Mouse (Mus musculus) heart, postnatal 0 days (tissue): Measurements from ENCODE around the gene Pla1a. TPM values are rescaled to one million over a fixed set of nuclear protein-coding genes. Genes with fewer than 3 reads are reported as not detected.

Source experiments
- ATAC-seq: fragments of 200-750 bp; cut with Nextera tagmentation; 2 replicates; pipeline ENCODE4 v1.8.0; 2017; ENCODE audit warnings: low read depth, moderate number of reproducible peaks, moderate library complexity; ENCODE audit not compliant: insufficient read depth
- DNase-seq: peaks from one replicate; pipeline ENCODE4 v3.0.0-alpha.2; 2016; ENCODE audit warnings: low spot score
- H3K27ac ChIP-seq: fragments of 300-500 bp; sonication (generic); 2 replicates; pipeline ENCODE4 v1.5.1; 2014; ENCODE audit warnings: low read depth, mild to moderate bottlenecking
- H3K27me3 ChIP-seq: fragments of 300-500 bp; sonication (generic); 2 replicates; pipeline ENCODE4 v1.6.1; 2014; ENCODE audit warnings: low read length, mixed read lengths; ENCODE audit not compliant: control insufficient read depth, insufficient read depth
- H3K36me3 ChIP-seq: fragments of 300-500 bp; sonication (generic); replicated peaks from 2 replicates; pipeline ENCODE4 v1.6.1; 2014; ENCODE audit warnings: low read length, mixed read lengths; ENCODE audit not compliant: control insufficient read depth, insufficient read depth
- H3K4me1 ChIP-seq: fragments of 300-500 bp; sonication (generic); 2 replicates; pipeline ENCODE4 v1.6.1; 2014; ENCODE audit warnings: antibody characterized with exemption; ENCODE audit not compliant: control insufficient read depth, insufficient read depth
- H3K4me2 ChIP-seq: fragments of 300-500 bp; sonication (generic); 2 replicates; pipeline ENCODE4 v1.6.1; 2014; ENCODE audit warnings: low read depth, mild to moderate bottlenecking, low read length, moderate library complexity
- H3K4me3 ChIP-seq: fragments of 300-500 bp; sonication (generic); 2 replicates; pipeline ENCODE4 v1.5.1; 2014; ENCODE audit warnings: low read depth, low read length
- H3K9ac ChIP-seq: fragments of 300-500 bp; sonication (generic); replicated peaks from 2 replicates; pipeline ENCODE4 v1.6.1; 2014; ENCODE audit warnings: low read depth, low read length, mixed read lengths
- H3K9me3 ChIP-seq: fragments of 300-500 bp; sonication (generic); replicated peaks from 2 replicates; pipeline ENCODE4 v1.6.1; 2016; ENCODE audit warnings: low read length; ENCODE audit not compliant: control insufficient read depth
- CTCF ChIP-seq: IDR thresholded peaks from 2 replicates; pipeline ENCODE4 v1.5.1; 2016; ENCODE audit warnings: antibody characterized with exemption, control low read depth, low read depth
- EP300 ChIP-seq: IDR thresholded peaks from 2 replicates; pipeline ENCODE4 v1.6.1; 2016; ENCODE audit warnings: antibody characterized with exemption, low read depth
- WGBS: fragments of 180-500 bp; shearing (Covaris S2); extraction: QIAGEN DNeasy Blood & Tissue Kit; methylation state at CpG from one replicate; pipeline ENCODE4 v1.1.7; 2014; 5-methylcytosine and 5-hydroxymethylcytosine counted together
- polyA plus RNA-seq: library from polyadenylated mRNA; unstranded; fragments of >200 nt; fragmentation: Nextera tagmentation; extraction: Ambion mirVana; gene quantifications from 2 replicates; pipeline ENCODE4 v1.2.1, GENCODE M21; 2015
- total RNA-seq: library from RNA; depleted of rRNA; stranded (reverse); fragments of >200 nt; gene quantifications from 2 replicates; pipeline ENCODE4 v1.2.3, GENCODE M21; 2014; ENCODE audit warnings: low replicate concordance

Gene Pla1a
- total and polyA plus RNA-seq, 2 experiments from 2014 or later: 4.9 to 13.4 TPM

DNA sequence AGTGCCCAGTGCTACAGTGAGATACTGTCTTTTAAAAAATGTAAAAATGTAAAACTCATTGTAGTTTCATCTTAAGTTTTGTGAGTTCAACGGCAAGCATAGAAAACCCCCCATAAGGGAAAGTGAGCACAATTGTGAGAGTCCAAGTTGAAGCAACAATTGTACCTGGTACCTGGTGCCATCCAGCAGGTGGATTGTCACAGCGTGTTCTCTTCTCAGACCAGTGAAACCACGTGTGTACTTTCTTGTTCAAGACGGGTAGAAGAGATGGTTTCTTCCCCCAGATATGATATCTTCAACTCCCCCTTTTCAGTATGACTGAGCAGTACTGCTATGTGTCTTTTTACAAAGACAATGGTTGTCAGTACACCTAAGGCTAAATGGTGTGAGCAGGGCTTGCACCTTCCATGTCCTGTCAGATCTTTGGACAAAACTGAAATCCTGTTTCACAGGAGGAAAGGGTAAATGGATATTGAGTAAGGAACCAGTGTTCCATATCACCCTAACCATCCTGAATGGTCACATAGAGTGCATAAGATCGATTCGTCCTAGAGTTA, 74.6 kb downstream of the Pla1a start:
- H3K4me3 ChIP-seq: no peak overlapping the region
- WGBS: 84% methylated on average over 6 of the region's 6 CpGs
- H3K27ac ChIP-seq: no peak overlapping the region
- H3K9me3 ChIP-seq: no peaks in the 10 kb centered on the region
- no peak overlapping the region for H3K9ac ChIP-seq
- ATAC-seq (no peak), DNase-seq (no peak)
- H3K4me2 ChIP-seq: no peak overlapping the region
- no peaks in the 10 kb centered on the region for H3K27me3 ChIP-seq
- TF ChIP-seq CTCF (no peak), EP300 (no peak)
- H3K4me1 ChIP-seq: peaks cover 29% of the 10 kb centered on the region
- H3K36me3 ChIP-seq: no peaks in the 10 kb centered on the region

DNA sequence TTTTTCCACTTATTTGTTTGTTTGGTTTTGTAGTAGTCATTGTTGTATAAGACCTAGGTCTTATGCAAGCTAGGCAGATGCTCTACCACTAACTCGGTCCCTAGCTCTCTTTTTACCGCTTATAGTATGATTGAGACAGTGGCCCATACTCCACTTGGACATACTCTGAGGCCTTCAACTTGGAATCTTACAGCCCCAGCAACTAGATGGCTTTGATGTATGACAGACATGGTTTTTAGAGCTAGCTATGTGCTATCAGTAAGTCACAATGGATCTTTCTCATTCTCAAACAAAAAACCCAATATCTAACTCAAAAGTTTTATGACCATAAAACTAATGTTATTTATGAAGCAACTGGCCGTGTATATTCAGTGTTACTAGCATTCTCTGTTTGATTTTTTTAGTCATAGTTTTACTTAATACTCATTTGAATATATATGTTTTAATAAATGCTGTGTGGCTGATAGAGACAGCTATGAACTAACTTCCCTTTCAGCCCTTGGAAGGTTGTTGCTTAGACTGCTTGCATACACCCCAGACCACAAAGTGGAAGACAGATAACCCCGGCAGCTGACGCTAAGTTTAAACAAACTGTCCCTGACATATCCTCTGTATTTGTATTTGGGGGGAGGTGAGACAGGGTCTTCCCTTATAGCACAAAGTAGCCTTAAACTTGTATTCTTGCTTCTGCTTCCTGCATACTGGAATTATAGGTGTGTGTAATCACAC, 78.6 kb downstream of the Pla1a start:
- WGBS: 60% methylated on average over 5 of the region's 5 CpGs
- TF ChIP-seq CTCF: no peak
- TF ChIP-seq EP300: no peak
- no peak for ATAC-seq
- no peak for DNase-seq
- H3K27ac ChIP-seq: peak overlapping the region; percentile 43; the same call in 1 of the 2 replicates
- H3K9ac ChIP-seq: no peak overlapping the region
- H3K36me3 ChIP-seq: peaks cover 12% of the 10 kb centered on the region; the same call in 1 of the 2 replicates
- no peaks in the 10 kb centered on the region for H3K27me3 ChIP-seq
- H3K4me3 ChIP-seq: no peak overlapping the region
- peaks cover 11% of the 10 kb centered on the region for H3K4me1 ChIP-seq
- H3K4me2 ChIP-seq: no peak overlapping the region
- no peaks in the 10 kb centered on the region for H3K9me3 ChIP-seq

DNA sequence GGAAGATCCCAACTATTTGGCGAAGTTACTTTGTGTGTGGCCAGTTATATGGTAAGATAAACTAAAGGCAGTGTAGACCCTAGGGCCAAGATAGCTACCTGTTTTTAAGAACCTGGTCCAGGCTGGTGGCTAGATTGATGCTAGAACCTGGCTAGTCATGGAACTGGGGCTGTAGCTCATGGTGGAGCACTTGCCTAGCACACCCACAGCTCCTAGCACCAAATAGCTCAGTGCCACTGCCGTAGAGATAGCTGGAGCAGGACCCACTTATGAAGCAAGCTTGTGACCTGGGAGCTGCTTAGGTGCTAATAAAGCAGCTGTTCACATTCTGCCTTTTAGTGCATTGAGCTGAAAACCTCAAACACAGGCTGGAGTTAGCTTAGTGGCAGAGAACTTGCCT, 79.3 kb downstream of the Pla1a start:
- Histone ChIP-seq H3K27me3 (no peaks in the 10 kb centered on the region), H3K36me3 (peaks cover 12% of the 10 kb centered on the region; the same call in 1 of the 2 replicates), H3K9ac (no peak overlapping the region), H3K4me3 (no peak overlapping the region), H3K4me1 (peaks cover 11% of the 10 kb centered on the region), H3K9me3 (no peaks in the 10 kb centered on the region), H3K4me2 (no peak overlapping the region), H3K27ac (peak overlapping the region; percentile 43)
- TF ChIP-seq EP300: no peak
- TF ChIP-seq CTCF: no peak
- WGBS: 57% methylated on average over 2 of the region's 2 CpGs
- ATAC-seq (no peak), DNase-seq (no peak)

DNA sequence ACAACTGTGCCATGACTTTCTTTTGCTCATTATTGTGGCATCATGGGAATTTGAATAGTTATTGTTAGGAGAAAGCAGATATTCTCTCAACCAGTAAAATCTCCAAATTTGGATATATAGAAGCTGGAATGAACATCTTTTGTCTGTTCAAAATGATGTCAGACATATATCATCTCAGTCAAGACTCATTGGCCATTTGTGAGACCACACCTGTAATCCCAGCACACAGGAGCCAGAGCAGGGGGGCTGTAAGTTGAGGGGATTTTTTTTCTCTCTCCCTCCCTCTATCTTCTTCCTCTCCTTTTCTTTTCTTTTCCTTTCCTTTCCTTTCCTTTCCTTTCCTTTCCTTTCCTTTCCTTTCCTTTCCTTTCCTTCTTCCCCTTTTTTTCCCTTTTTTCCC, 80.1 kb downstream of the Pla1a start:
- no peaks in the 10 kb centered on the region for H3K9me3 ChIP-seq
- ATAC-seq (no peak), DNase-seq (no peak)
- peaks cover 12% of the 10 kb centered on the region; the same call in 1 of the 2 replicates for H3K36me3 ChIP-seq
- H3K4me2 ChIP-seq: no peak overlapping the region
- H3K4me3 ChIP-seq: no peak overlapping the region
- TF ChIP-seq EP300 (no peak), CTCF (no peak)
- peak overlapping the region; percentile 48; the same call in 1 of the 2 replicates for H3K27ac ChIP-seq
- no peaks in the 10 kb centered on the region for H3K27me3 ChIP-seq
- H3K4me1 ChIP-seq: peaks cover 17% of the 10 kb centered on the region
- H3K9ac ChIP-seq: no peak overlapping the region

DNA sequence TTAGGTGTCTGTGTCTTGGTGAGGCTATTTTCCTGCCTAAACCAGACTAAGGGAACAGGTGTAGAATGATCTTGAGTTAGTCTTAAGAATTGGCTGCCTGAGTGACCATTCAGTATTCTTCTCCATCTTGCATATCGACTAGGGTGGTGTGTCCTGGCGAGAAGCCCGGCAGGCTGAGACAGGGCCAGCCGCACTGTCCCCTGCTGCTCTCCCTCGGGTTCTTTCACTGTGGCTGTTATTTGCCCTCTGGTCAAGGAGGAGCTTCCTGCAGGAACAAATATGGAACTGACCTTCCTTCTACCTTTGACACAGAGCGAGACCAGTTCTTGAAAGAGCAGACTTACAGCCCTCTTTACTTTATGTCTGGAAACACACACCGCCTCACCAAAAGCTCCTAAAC, 80.9 kb downstream of the Pla1a start:
- H3K36me3 ChIP-seq: peaks cover 12% of the 10 kb centered on the region; the same call in 1 of the 2 replicates
- DNase-seq: no peak
- peak; percentile 7; the same call in 1 of the 2 replicates for ATAC-seq
- peaks cover 22% of the 10 kb centered on the region for H3K4me1 ChIP-seq
- H3K27me3 ChIP-seq: no peaks in the 10 kb centered on the region
- no peaks in the 10 kb centered on the region for H3K9me3 ChIP-seq
- 26% methylated on average over 7 of the region's 7 CpGs for WGBS
- no peak for TF ChIP-seq EP300
- no peak for TF ChIP-seq CTCF
- no peak overlapping the region for H3K4me3 ChIP-seq
- H3K9ac ChIP-seq: peak overlapping the region; percentile 25; the same call in 1 of the 2 replicates
- peak overlapping the region; percentile 19 for H3K4me2 ChIP-seq
- peak overlapping the region; percentile 87 for H3K27ac ChIP-seq
